Mouse (Mus musculus) heart, postnatal 0 days (tissue): Measurements from ENCODE around the gene Pdgfc. TPM values are rescaled to one million over a fixed set of nuclear protein-coding genes. Genes with fewer than 3 reads are reported as not detected.

Experiments
- ATAC-seq: fragments of 200-750 bp; cut with Nextera tagmentation; 2 replicates; pipeline ENCODE4 v1.8.0; 2017; ENCODE audit warnings: low read depth, moderate number of reproducible peaks, moderate library complexity; ENCODE audit not compliant: insufficient read depth
- DNase-seq: peaks from one replicate; pipeline ENCODE4 v3.0.0-alpha.2; 2016; ENCODE audit warnings: low spot score
- H3K27ac ChIP-seq: fragments of 300-500 bp; sonication (generic); 2 replicates; pipeline ENCODE4 v1.5.1; 2014; ENCODE audit warnings: low read depth, mild to moderate bottlenecking
- H3K27me3 ChIP-seq: fragments of 300-500 bp; sonication (generic); 2 replicates; pipeline ENCODE4 v1.6.1; 2014; ENCODE audit warnings: low read length, mixed read lengths; ENCODE audit not compliant: control insufficient read depth, insufficient read depth
- H3K36me3 ChIP-seq: fragments of 300-500 bp; sonication (generic); replicated peaks from 2 replicates; pipeline ENCODE4 v1.6.1; 2014; ENCODE audit warnings: low read length, mixed read lengths; ENCODE audit not compliant: control insufficient read depth, insufficient read depth
- H3K4me1 ChIP-seq: fragments of 300-500 bp; sonication (generic); 2 replicates; pipeline ENCODE4 v1.6.1; 2014; ENCODE audit warnings: antibody characterized with exemption; ENCODE audit not compliant: control insufficient read depth, insufficient read depth
- H3K4me2 ChIP-seq: fragments of 300-500 bp; sonication (generic); 2 replicates; pipeline ENCODE4 v1.6.1; 2014; ENCODE audit warnings: low read depth, mild to moderate bottlenecking, low read length, moderate library complexity
- H3K4me3 ChIP-seq: fragments of 300-500 bp; sonication (generic); 2 replicates; pipeline ENCODE4 v1.5.1; 2014; ENCODE audit warnings: low read depth, low read length
- H3K9ac ChIP-seq: fragments of 300-500 bp; sonication (generic); replicated peaks from 2 replicates; pipeline ENCODE4 v1.6.1; 2014; ENCODE audit warnings: low read depth, low read length, mixed read lengths
- H3K9me3 ChIP-seq: fragments of 300-500 bp; sonication (generic); replicated peaks from 2 replicates; pipeline ENCODE4 v1.6.1; 2016; ENCODE audit warnings: low read length; ENCODE audit not compliant: control insufficient read depth
- CTCF ChIP-seq: IDR thresholded peaks from 2 replicates; pipeline ENCODE4 v1.5.1; 2016; ENCODE audit warnings: antibody characterized with exemption, control low read depth, low read depth
- EP300 ChIP-seq: IDR thresholded peaks from 2 replicates; pipeline ENCODE4 v1.6.1; 2016; ENCODE audit warnings: antibody characterized with exemption, low read depth
- WGBS: fragments of 180-500 bp; shearing (Covaris S2); extraction: QIAGEN DNeasy Blood & Tissue Kit; methylation state at CpG from one replicate; pipeline ENCODE4 v1.1.7; 2014; 5-methylcytosine and 5-hydroxymethylcytosine counted together
- polyA plus RNA-seq: library from polyadenylated mRNA; unstranded; fragments of >200 nt; fragmentation: Nextera tagmentation; extraction: Ambion mirVana; gene quantifications from 2 replicates; pipeline ENCODE4 v1.2.1, GENCODE M21; 2015
- total RNA-seq: library from RNA; depleted of rRNA; stranded (reverse); fragments of >200 nt; gene quantifications from 2 replicates; pipeline ENCODE4 v1.2.3, GENCODE M21; 2014; ENCODE audit warnings: low replicate concordance

The Pdgfc gene
- total and polyA plus RNA-seq, 2 experiments from 2014 or later, result 1.7 to 4.1 TPM

DNA sequence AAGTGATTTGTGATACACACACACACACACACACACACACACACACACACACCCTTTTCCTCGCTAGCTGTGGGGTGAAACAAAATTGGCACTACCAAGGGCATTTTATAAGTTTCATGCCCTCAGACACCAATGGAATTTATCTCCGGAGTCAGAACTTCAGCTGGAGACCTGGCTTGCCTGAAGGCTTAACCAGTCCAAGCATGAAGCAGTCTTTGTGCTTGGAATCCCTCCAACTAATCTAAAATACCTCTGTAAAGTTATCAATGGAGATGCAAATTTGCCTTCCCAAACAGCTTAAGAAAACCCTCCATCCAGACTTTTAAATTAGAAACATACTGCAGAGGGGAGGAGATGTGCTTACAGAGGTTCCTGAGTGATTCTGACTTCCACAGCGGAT, 6.3 kb upstream of the Pdgfc start:
- DNase-seq (no peak), ATAC-seq (no peak)
- Histone ChIP-seq H3K9ac (no peak overlapping the region), H3K9me3 (no peaks in the 10 kb centered on the region), H3K4me2 (no peak overlapping the region), H3K36me3 (no peaks in the 10 kb centered on the region), H3K4me3 (no peak overlapping the region), H3K27ac (no peak overlapping the region), H3K4me1 (no peaks in the 10 kb centered on the region), H3K27me3 (no peaks in the 10 kb centered on the region)
- 75% methylated on average over 3 of the region's 3 CpGs for WGBS
- no peak for TF ChIP-seq CTCF
- TF ChIP-seq EP300, result no peak

DNA sequence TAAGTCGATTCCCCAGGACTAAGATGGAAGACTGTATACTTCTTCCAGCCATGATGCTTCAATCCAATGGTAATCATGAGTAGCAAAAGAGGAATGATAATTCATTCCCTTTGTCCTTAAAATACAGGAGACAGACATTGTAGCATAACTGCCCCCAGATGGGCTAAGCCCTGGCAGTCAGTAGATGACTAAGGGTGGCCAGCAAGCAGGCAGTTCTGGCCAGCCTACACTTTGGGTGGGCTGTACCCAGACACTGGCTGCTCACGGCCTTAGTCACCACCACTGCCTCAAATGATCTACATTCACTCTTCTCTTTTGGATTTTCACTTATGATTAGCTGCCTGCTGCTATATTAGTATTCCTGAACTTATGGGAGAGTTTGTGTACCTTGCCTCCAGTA, 5.9 kb upstream of the Pdgfc start:
- no peak overlapping the region for H3K27ac ChIP-seq
- H3K9me3 ChIP-seq, result no peaks in the 10 kb centered on the region
- no peak for TF ChIP-seq CTCF
- no peak for TF ChIP-seq EP300
- no peak overlapping the region for H3K9ac ChIP-seq
- H3K4me3 ChIP-seq, result no peak overlapping the region
- H3K4me2 ChIP-seq, result no peak overlapping the region
- no peaks in the 10 kb centered on the region for H3K27me3 ChIP-seq
- no peaks in the 10 kb centered on the region for H3K36me3 ChIP-seq
- no peaks in the 10 kb centered on the region for H3K4me1 ChIP-seq
- no peak for ATAC-seq
- no peak for DNase-seq
- 73% methylated on average over 2 of the region's 2 CpGs for WGBS

DNA sequence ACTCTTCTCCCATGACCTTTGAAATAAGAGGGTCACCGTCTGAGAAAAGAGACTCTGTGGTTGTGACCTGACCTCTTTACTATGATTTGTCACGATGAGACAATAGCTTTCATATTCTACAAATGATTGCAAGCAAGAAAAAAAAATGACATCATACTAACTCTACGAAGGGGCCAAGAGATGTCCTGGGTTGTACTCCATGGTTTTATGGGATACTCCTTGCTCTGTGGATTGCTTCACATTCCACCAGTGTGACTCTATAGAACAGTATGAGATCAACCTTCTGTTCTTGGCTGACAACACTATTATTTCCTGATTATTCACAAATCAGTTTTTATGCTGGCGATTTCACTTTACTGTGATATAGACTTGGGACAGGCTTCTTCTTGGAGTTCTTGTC, 4.2 kb upstream of the Pdgfc start:
- Histone ChIP-seq H3K9ac (no peak overlapping the region), H3K27me3 (no peaks in the 10 kb centered on the region), H3K27ac (no peak overlapping the region), H3K36me3 (no peaks in the 10 kb centered on the region), H3K4me3 (no peak overlapping the region), H3K9me3 (no peaks in the 10 kb centered on the region), H3K4me1 (no peaks in the 10 kb centered on the region), H3K4me2 (no peak overlapping the region)
- DNase-seq (no peak), ATAC-seq (no peak)
- TF ChIP-seq CTCF (no peak), EP300 (no peak)
- WGBS, result 73% methylated on average over 4 of the region's 4 CpGs

DNA sequence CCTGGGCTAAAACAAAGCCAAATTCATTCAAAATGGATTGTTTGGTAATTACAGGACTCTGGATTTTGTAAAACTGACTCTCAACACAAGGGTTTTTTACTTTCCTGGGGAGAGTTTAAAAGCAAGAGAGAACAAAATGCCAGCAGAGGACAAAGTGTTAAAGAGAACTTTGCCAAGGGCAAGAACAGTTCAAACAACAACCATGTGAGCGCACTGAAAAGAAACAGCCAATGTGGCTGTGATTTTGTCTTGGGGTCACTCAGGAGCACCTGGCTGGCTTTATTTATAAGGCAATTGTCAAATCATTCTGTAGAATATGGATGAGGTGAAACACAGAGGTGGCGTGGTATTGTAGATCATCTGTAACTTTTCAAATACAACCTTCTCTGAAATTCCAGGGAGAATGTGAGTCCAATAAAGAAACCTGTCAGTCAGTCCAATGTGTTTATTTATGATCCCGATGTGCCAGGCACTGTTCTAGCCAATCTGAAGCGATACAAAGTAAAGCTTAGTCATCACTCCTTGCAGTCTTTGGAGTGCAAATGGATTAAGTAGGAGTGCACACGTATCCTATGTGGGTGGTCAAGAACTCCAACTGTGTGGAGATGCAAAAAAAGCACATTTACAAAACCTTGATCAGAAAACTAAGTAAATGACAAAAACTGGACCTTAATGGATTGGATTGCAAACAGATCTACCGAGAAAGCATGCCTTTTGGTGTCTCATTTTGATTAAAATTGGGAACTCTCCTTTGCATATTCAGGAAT, 1.7 kb upstream of the Pdgfc start:
- WGBS, result 76% methylated on average over 6 of the region's 6 CpGs
- no peak overlapping the region for H3K4me2 ChIP-seq
- H3K9me3 ChIP-seq, result no peaks in the 10 kb centered on the region
- H3K27ac ChIP-seq, result no peak overlapping the region
- TF ChIP-seq CTCF, result no peak
- no peak for TF ChIP-seq EP300
- no peak for DNase-seq
- H3K4me1 ChIP-seq, result no peaks in the 10 kb centered on the region
- H3K36me3 ChIP-seq, result no peaks in the 10 kb centered on the region
- ATAC-seq, result no peak
- no peaks in the 10 kb centered on the region for H3K27me3 ChIP-seq
- no peak overlapping the region for H3K4me3 ChIP-seq
- no peak overlapping the region for H3K9ac ChIP-seq

DNA sequence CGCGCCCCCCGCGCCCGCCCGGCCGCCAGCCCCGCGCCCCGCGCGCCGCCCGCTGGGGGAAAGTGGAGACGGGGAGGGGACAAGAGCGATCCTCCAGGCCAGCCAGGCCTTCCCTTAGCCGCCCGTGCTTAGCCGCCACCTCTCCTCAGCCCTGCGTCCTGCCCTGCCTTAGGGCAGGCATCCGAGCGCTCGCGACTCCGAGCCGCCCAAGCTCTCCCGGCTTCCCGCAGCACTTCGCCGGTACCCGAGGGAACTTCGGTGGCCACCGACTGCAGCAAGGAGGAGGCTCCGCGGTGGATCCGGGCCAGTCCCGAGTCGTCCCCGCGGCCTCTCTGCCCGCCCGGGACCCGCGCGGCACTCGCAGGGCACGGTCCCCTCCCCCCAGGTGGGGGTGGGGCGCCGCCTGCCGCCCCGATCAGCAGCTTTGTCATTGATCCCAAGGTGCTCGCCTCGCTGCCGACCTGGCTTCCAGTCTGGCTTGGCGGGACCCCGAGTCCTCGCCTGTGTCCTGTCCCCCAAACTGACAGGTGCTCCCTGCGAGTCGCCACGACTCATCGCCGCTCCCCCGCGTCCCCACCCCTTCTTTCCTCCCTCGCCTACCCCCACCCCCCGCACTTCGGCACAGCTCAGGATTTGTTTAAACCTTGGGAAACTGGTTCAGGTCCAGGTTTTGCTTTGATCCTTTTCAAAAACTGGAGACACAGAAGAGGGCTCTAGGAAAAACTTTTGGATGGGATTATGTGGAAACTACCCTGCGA, 517 bp downstream of the Pdgfc start:
- no peaks in the 10 kb centered on the region for H3K36me3 ChIP-seq
- DNase-seq (no peak), ATAC-seq (peak; percentile 87)
- H3K4me2 ChIP-seq, result peak overlapping the region; percentile 95
- under 1% methylated on average over 47 of the region's 68 CpGs for WGBS
- H3K4me3 ChIP-seq, result peak overlapping the region; percentile 85
- TF ChIP-seq CTCF, result no peak
- TF ChIP-seq EP300, result no peak
- H3K9ac ChIP-seq, result peak overlapping the region; percentile 58
- H3K4me1 ChIP-seq, result no peaks in the 10 kb centered on the region
- no peaks in the 10 kb centered on the region for H3K27me3 ChIP-seq
- no peaks in the 10 kb centered on the region for H3K9me3 ChIP-seq
- peak overlapping the region; percentile 43; the same call in 1 of the 2 replicates for H3K27ac ChIP-seq
